In genomic region chr7:25617376-25618160, GRCm38 (mm10) we compare ENCODE assay signal across 19 mouse cellular contexts. TPM values are rescaled to one million over a fixed set of nuclear protein-coding genes. Genes with fewer than 3 reads are reported as not detected.
"Had no signal": no experiment of that assay in that cellular context is flagged by ENCODE, and none has a peak within 500 bp of the region (broad histone marks: within the 10 kb centered on the region; RNA-seq: fewer than 3 reads in every experiment).

No protein-coding gene starts in this region.

- DNase-seq: kidney, adult 11 months; kidney, postnatal 14 days; left cerebral cortex, postnatal 4 days; lung, postnatal 14 days; retina, postnatal 1 day; right cerebral cortex, postnatal 25 days; thymus, adult 2 months; thymus, postnatal 25 days had no signal

- H3K4me3 ChIP-seq: limb, embryonic 13.5 days; liver, embryonic 15.5 days; lung, embryonic 15.5 days; midbrain, embryonic 12.5 days; neural tube, embryonic 13.5 days had no signal

- H3K4me1 ChIP-seq: midbrain, embryonic 12.5 days had no signal

- H3K27ac ChIP-seq: limb, embryonic 13.5 days; liver, embryonic 15.5 days; lung, embryonic 15.5 days; midbrain, embryonic 12.5 days; neural tube, embryonic 13.5 days had no signal

- H3K27me3 ChIP-seq: limb, embryonic 13.5 days; liver, embryonic 15.5 days; lung, embryonic 15.5 days; neural tube, embryonic 13.5 days had no signal

RNA-seq across cellular contexts. Expression of gene Erich4, which starts 1.9 kb away (rescaled TPM):
- total RNA-seq: layer of hippocampus, adult 8-10 months; left cerebral cortex, adult 18-20 months; left cerebral cortex, postnatal 4 days; liver, adult 2 months; megakaryocyte-erythroid progenitor cell, adult 5-6 weeks had no signal
- polyA plus RNA-seq: limb, embryonic 13.5 days; liver, adult 2 months; lung, embryonic 15.5 days; midbrain, embryonic 12.5 days; midbrain, embryonic 16.5 days; neural tube, embryonic 13.5 days; thymus, adult 2 months; urinary bladder, adult 2 months had no signal
